Mouse (Mus musculus) gonadal fat pad, adult 2 months (tissue): ENCODE data around the gene Slc4a4. TPM values are rescaled to one million over a fixed set of nuclear protein-coding genes. Genes with fewer than 3 reads are reported as not detected.

Experiments
- DNase-seq: peaks from one replicate; pipeline ENCODE4 v3.0.0-alpha.2; 2012; ENCODE audit warnings: low read depth
- polyA plus RNA-seq: library from polyadenylated mRNA; depleted of rRNA; stranded (reverse); fragments of >200 nt; gene quantifications from 2 replicates; pipeline ENCODE4 v1.2.3, GENCODE M21; 2012; rRNA removed

Gene Slc4a4
- polyA plus RNA-seq, 1 experiment, result 6.1 TPM

- no peak for DNase-seq
Observed at GRCm38 (mm10) chr5:89280312-89280863, 393.8 kb downstream of the Slc4a4 start.

Other genes with a start within 250 kb of the Slc4a4 start
- gene Grsf1, start 210.6 kb upstream of the Slc4a4 start, polyA plus RNA-seq, result 29.9 and 36.8 TPM in 2 replicates
- 5.4 and 7.0 TPM in 2 replicates for gene Mob1b, start 166.0 kb upstream of the Slc4a4 start, polyA plus RNA-seq
- 3.0 and 3.7 TPM in 2 replicates for gene Dck, start 121.8 kb upstream of the Slc4a4 start, polyA plus RNA-seq